In genomic region chr4:136622388-136622787, GRCm38 (mm10) we compare ENCODE assay signal across 29 mouse cellular contexts. TPM values are rescaled to one million over a fixed set of nuclear protein-coding genes. Genes with fewer than 3 reads are reported as not detected.
DNase-seq lines count a peak whose midpoint lies in the region; ATAC-seq and TF ChIP-seq lines count a peak whose summit lies in the region.
"Had no signal": no experiment of that assay in that cellular context is flagged by ENCODE, and none has a peak within 500 bp of the region (broad histone marks: within the 10 kb centered on the region; RNA-seq: fewer than 3 reads in every experiment).

Gene Lactbl1 (plus strand): TSS chr4:136622621.

- H3K27me3 ChIP-seq in hindbrain, embryonic 13.5 days = peaks cover 9% of the 10 kb centered on the region; the same call in 1 of the 2 replicates
- H3K27me3 ChIP-seq in hindbrain, postnatal 0 days (ENCODE audit: insufficient read depth, low read length) = no peaks in the 10 kb centered on the region
- 0 out of 2 replicates have a peak, but pooled peaks cover 4% of the 10 kb centered on the region for H3K27me3 ChIP-seq in midbrain, embryonic 12.5 days
- H3K27me3 ChIP-seq in midbrain, embryonic 15.5 days (replicated peaks) = no peaks in the 10 kb centered on the region; the same call in 1 of the 2 replicates

- DNase-seq in hindbrain, postnatal 0 days (ENCODE audit: low spot score) = no peak
- peak; percentile 61 for DNase-seq in retina, adult 2 months (ENCODE audit: low read depth, low spot score)
- no peak for DNase-seq in retina, embryonic 14.5 days (ENCODE audit: low spot score)
- DNase-seq: adrenal gland, adult 2 months; adrenal gland, postnatal 14 days; cerebellum, adult 11 months; cerebellum, adult 2 months; cerebellum, adult 9-11 months; cerebellum, postnatal 25 days; gastrocnemius, postnatal 25 days; heart, adult 18-20 months; heart, postnatal 10 days; heart, postnatal 36 days had no signal

- H3K4me3 ChIP-seq in hindbrain, embryonic 13.5 days = no peak within 1 kb of the TSS
- H3K4me3 ChIP-seq in hindbrain, postnatal 0 days (ENCODE audit: low read length) = no peak within 1 kb of the TSS
- no peak within 1 kb of the TSS for H3K4me3 ChIP-seq in midbrain, embryonic 12.5 days
- H3K4me3 ChIP-seq in midbrain, embryonic 15.5 days = no peak within 1 kb of the TSS
- H3K4me3 ChIP-seq: embryonic facial prominence, embryonic 13.5 days; heart, embryonic 12.5 days; heart, embryonic 15.5 days; hindbrain, embryonic 10.5 days had no signal

- no peak for TF ChIP-seq CTCF in hindbrain, postnatal 0 days (IDR thresholded peaks at IDR 0.05; ENCODE audit: low read depth)

- 43% methylated on average over 6 of the region's 6 CpGs for WGBS in hindbrain, embryonic 13.5 days
- 40% methylated on average over 6 of the region's 6 CpGs for WGBS in hindbrain, postnatal 0 days
- 25% methylated on average over 6 of the region's 6 CpGs for WGBS in midbrain, embryonic 12.5 days
- 22% methylated on average over 6 of the region's 6 CpGs for WGBS in midbrain, embryonic 15.5 days

- no peak within 1 kb of the TSS for H3K27ac ChIP-seq in hindbrain, embryonic 13.5 days
- H3K27ac ChIP-seq in hindbrain, postnatal 0 days = no peak within 1 kb of the TSS
- no peak within 1 kb of the TSS for H3K27ac ChIP-seq in midbrain, embryonic 12.5 days (replicated peaks)
- no peak within 1 kb of the TSS for H3K27ac ChIP-seq in midbrain, embryonic 15.5 days
- H3K27ac ChIP-seq: embryonic facial prominence, embryonic 13.5 days; heart, embryonic 15.5 days; hindbrain, embryonic 10.5 days; hindbrain, embryonic 14.5 days had no signal

- H3K9ac ChIP-seq in hindbrain, embryonic 13.5 days = 0 out of 2 replicates have a peak within 1 kb of the TSS, but pooled peaks have one; percentile 20
- H3K9ac ChIP-seq in hindbrain, postnatal 0 days (replicated peaks; ENCODE audit: low read length) = no peak within 1 kb of the TSS
- 0 out of 2 replicates have a peak within 1 kb of the TSS, but pooled peaks have one; percentile 43 for H3K9ac ChIP-seq in midbrain, embryonic 12.5 days (replicated peaks)
- no peak within 1 kb of the TSS for H3K9ac ChIP-seq in midbrain, embryonic 15.5 days
- H3K9ac ChIP-seq: embryonic facial prominence, embryonic 13.5 days; heart, embryonic 12.5 days; heart, embryonic 15.5 days; hindbrain, embryonic 14.5 days had no signal

- ATAC-seq in hindbrain, embryonic 13.5 days (ENCODE audit: low FRiP score) = no peak
- ATAC-seq in hindbrain, postnatal 0 days = no peak
- no peak for ATAC-seq in midbrain, embryonic 12.5 days (ENCODE audit: low FRiP score, low read depth)
- ATAC-seq in midbrain, embryonic 15.5 days (replicated peaks) = no peak
- ATAC-seq: CD4-positive, CD25-positive, alpha-beta regulatory T cell, adult 4 months; forebrain, embryonic 14.5 days had no signal

- no peak within 1 kb of the TSS for H3K4me2 ChIP-seq in hindbrain, embryonic 13.5 days
- H3K4me2 ChIP-seq in hindbrain, postnatal 0 days (ENCODE audit: low read depth, low read length) = no peak within 1 kb of the TSS
- H3K4me2 ChIP-seq in midbrain, embryonic 12.5 days (replicated peaks) = no peak within 1 kb of the TSS
- no peak within 1 kb of the TSS for H3K4me2 ChIP-seq in midbrain, embryonic 15.5 days
- H3K4me2 ChIP-seq: embryonic facial prominence, embryonic 13.5 days; heart, embryonic 12.5 days; heart, embryonic 15.5 days; hindbrain, embryonic 14.5 days had no signal

- H3K4me1 ChIP-seq in hindbrain, embryonic 13.5 days (replicated peaks) = no peaks in the 10 kb centered on the region
- no peaks in the 10 kb centered on the region for H3K4me1 ChIP-seq in hindbrain, postnatal 0 days (ENCODE audit: insufficient read depth, low read length)
- H3K4me1 ChIP-seq in midbrain, embryonic 12.5 days = peaks cover 10% of the 10 kb centered on the region; the same call in 1 of the 2 replicates
- no peaks in the 10 kb centered on the region for H3K4me1 ChIP-seq in midbrain, embryonic 15.5 days
- H3K4me1 ChIP-seq: embryonic facial prominence, embryonic 13.5 days; heart, embryonic 12.5 days had no signal

- no peaks in the 10 kb centered on the region for H3K36me3 ChIP-seq in hindbrain, embryonic 13.5 days
- no peaks in the 10 kb centered on the region for H3K36me3 ChIP-seq in hindbrain, postnatal 0 days (ENCODE audit: insufficient read depth, low read length)
- H3K36me3 ChIP-seq in midbrain, embryonic 12.5 days = no peaks in the 10 kb centered on the region
- H3K36me3 ChIP-seq in midbrain, embryonic 15.5 days (replicated peaks) = no peaks in the 10 kb centered on the region
- H3K36me3 ChIP-seq: embryonic facial prominence, embryonic 13.5 days; heart, embryonic 12.5 days; heart, embryonic 15.5 days; hindbrain, embryonic 10.5 days had no signal

- no peaks in the 10 kb centered on the region for H3K9me3 ChIP-seq in hindbrain, embryonic 13.5 days
- H3K9me3 ChIP-seq in hindbrain, postnatal 0 days (ENCODE audit: low read length) = no peaks in the 10 kb centered on the region
- H3K9me3 ChIP-seq in midbrain, embryonic 12.5 days = no peaks in the 10 kb centered on the region
- H3K9me3 ChIP-seq in midbrain, embryonic 15.5 days = no peaks in the 10 kb centered on the region
- H3K9me3 ChIP-seq: embryonic facial prominence, embryonic 13.5 days; heart, embryonic 12.5 days; heart, embryonic 15.5 days; hindbrain, embryonic 10.5 days had no signal

RNA-seq across cellular contexts. Expression of gene Lactbl1, which starts in this region (rescaled TPM):
- 0.06 TPM in 1 of 2 replicates, not detected in the other for polyA plus RNA-seq in hindbrain, embryonic 13.5 days (2015; fragmentation: Nextera tagmentation; extraction: Ambion mirVana)
- total RNA-seq in hindbrain, postnatal 0 days (2014; rRNA removed) = 0.42 TPM in 1 of 2 replicates, not detected in the other
- polyA plus RNA-seq in hindbrain, postnatal 0 days (2015; fragmentation: Nextera tagmentation; extraction: Ambion mirVana) = 0.06 TPM in 2 replicates
- polyA plus RNA-seq in midbrain, embryonic 12.5 days (2016; fragmentation: Nextera tagmentation; extraction: Ambion mirVana) = 0.05 and 0.12 TPM in 2 replicates
- 0.10 and 0.11 TPM in 2 replicates for polyA plus RNA-seq in midbrain, embryonic 15.5 days (2015; fragmentation: Nextera tagmentation; extraction: Ambion mirVana)
- total RNA-seq: adrenal gland, adult 2 months; adrenal gland, postnatal 14 days; adrenal gland, postnatal 4 days; common myeloid progenitor, adult 5-6 weeks; gastrocnemius, adult 8-10 months; gastrocnemius, postnatal 25 days; heart, adult 18-20 months; heart, postnatal 10 days; heart, postnatal 36 days; MEL had no signal
- polyA plus RNA-seq: adrenal gland, adult 2 months; C2C12; embryonic facial prominence, embryonic 13.5 days; forebrain, embryonic 11.5 days; forebrain, embryonic 14.5 days; heart, embryonic 12.5 days; heart, embryonic 15.5 days; hindbrain, embryonic 10.5 days had no signal

Comparison
In these comparisons a context has a peak if more than half of its experiments do, and no peak if none do; other contexts are left out.
1. H3K9ac ChIP-seq: peak in hindbrain, embryonic 13.5 days (single experiment) and midbrain, embryonic 12.5 days (single experiment); none in hindbrain, postnatal 0 days (single experiment) and midbrain, embryonic 15.5 days (single experiment).